Mouse (Mus musculus): Measurements from ENCODE around the gene 1700037C18Rik. TPM values are rescaled to one million over a fixed set of nuclear protein-coding genes. Genes with fewer than 3 reads are reported as not detected.
A peak's percentile ranks its signal among the peaks of the same experiment; 100 is the strongest.

1700037C18Rik gene
- polyA plus RNA-seq, 1 experiment from 2014 or later: 4.8 TPM

DNA sequence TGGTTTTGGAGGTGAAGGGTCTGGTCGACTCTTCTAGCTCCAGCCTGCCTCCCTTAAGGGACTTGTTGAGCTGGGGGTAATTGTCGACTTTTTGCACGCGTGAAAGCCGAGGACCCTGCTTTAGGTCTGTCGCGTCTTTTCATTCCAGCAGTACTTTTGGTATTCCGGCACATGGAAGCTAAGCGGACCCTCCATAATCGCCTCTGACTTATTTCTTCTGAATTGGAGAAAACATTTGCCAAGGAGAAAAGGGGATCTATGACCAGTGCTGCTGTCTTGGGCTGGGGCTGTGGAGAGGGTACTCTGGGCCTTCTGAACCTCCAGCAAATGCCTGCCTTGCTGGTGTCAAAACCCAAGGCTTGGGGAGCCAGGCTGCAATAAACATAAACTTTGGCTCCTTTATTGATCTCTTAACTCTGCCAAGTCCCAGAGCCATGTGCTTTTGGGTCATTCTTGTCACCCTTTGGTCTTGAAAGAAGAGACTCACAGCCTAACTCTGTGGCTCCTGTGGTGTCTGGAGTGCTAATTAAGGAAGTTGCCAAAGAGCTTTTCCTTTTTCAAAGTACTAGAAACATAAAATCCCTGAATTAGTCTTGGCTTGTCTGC, 23.3 kb downstream of the 1700037C18Rik start:
- Histone ChIP-seq H3K4me1 (replicated peaks; ENCODE audit: control insufficient read depth, insufficient read depth, low read length) (peaks cover 10% of the 10 kb centered on the region), H3K36me3 (ENCODE audit: control insufficient read depth, insufficient read depth, low read length) (no peaks in the 10 kb centered on the region), H3K27me3 (replicated peaks; ENCODE audit: control insufficient read depth, insufficient read depth, low read length) (no peaks in the 10 kb centered on the region), H3K4me2 (ENCODE audit: low read length) (peak overlapping the region; percentile 64), H3K27ac (ENCODE audit: low read depth) (peak overlapping the region; percentile 74), H3K4me3 (ENCODE audit: low read depth, low read length) (peak overlapping the region; percentile 95), H3K9ac (ENCODE audit: low read length) (peak overlapping the region; percentile 81), H3K9me3 (ENCODE audit: control insufficient read depth, low read length) (no peaks in the 10 kb centered on the region)
- ATAC-seq (replicated peaks; ENCODE audit: low FRiP score, low TSS enrichment, low read depth): no peak
- peak; percentile 56 for DNase-seq (ENCODE audit: low spot score)
- 3% methylated on average over 10 of the region's 10 CpGs for WGBS

DNA sequence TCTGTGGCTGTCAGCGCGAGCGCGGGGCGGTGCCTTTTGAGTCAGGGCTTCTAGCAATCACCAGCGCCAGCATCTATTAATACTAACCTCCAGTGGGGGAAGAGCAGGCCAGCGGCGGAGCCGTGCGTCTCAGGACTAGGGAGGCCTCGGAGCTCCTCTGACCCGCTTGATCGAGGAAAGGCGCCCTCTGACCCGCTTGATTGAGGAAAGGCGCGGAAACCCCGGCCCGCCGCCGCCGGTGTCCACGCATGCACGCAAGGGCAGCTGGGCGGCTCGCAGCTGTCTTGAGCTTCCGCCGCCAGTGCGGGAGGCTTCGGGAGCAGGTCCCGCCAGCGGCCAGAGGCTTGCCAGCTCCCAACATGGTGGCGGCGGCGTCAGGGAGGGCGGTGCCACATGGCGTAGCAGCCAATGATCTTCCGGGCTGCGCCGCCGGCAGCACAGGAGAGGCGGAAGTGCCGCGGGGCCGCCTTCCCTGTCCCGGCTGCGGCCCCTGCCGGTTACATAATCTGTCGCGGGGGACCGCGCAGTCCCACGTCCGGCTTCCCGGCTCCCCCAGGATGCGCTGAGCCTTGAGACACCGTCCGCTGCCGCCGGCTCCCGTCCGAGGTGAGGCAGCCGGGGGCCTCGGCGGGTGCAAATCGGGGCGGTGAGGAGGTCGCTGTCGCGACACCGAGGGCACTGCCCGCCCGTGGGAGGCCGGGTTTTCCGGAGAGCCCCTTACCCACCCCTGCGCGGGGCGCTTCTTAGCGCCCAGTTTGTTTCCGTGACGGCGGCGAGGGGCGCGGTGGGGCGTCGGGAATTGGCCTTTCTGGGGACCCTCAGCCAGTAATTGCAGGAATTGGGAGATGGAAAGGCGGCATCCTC, 24.1 kb downstream of the 1700037C18Rik start, which contains the start of the genes Zfp597 and Gm20695:
Gene Zfp597 (minus strand): TSS at position 361 of the 864 bp plus-strand sequence.
Gene Gm20695 (plus strand): TSS at position 448 of the 864 bp plus-strand sequence.
- Histone ChIP-seq H3K36me3 (ENCODE audit: control insufficient read depth, insufficient read depth, low read length) (peaks cover 3% of the 10 kb centered on the region; the same call in 1 of the 2 replicates), H3K4me1 (replicated peaks; ENCODE audit: control insufficient read depth, insufficient read depth, low read length) (peaks cover 10% of the 10 kb centered on the region), H3K27ac (ENCODE audit: low read depth) (peak within 1 kb of the TSS; percentile 78), H3K9ac (ENCODE audit: low read length) (peak within 1 kb of the TSS; percentile 81), H3K9me3 (ENCODE audit: control insufficient read depth, low read length) (no peaks in the 10 kb centered on the region), H3K4me3 (ENCODE audit: low read depth, low read length) (peak within 1 kb of the TSS; percentile 95), H3K4me2 (ENCODE audit: low read length) (peak within 1 kb of the TSS; percentile 64), H3K27me3 (replicated peaks; ENCODE audit: control insufficient read depth, insufficient read depth, low read length) (no peaks in the 10 kb centered on the region)
- ATAC-seq (replicated peaks; ENCODE audit: low FRiP score, low TSS enrichment, low read depth) (peak; percentile 99), DNase-seq (ENCODE audit: low spot score) (peak; percentile 94)
- WGBS: under 1% methylated on average over 86 of the region's 88 CpGs

DNA sequence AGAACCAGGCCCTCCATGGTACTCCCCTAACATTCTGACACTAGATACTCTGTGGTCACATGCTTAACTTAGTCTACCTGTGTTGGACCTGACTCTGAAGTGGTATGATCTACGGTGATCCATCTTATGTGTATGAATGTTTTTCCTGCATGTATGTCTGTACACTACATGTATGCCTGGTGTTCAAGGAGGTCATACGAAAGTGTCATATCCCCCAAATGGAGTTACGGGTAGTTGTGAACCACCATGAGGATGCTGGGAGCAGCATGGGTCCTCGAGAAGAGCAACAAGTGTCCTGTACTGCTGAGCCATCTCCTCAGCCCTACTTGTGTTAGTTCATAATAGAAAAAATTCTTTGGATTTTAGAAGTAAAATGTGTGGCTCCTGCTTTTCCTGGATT, 32.1 kb downstream of the 1700037C18Rik start:
- ATAC-seq (replicated peaks; ENCODE audit: low FRiP score, low TSS enrichment, low read depth): no peak
- H3K4me2 ChIP-seq (ENCODE audit: low read length): no peak overlapping the region
- DNase-seq (ENCODE audit: low spot score): no peak
- H3K27ac ChIP-seq (ENCODE audit: low read depth): no peak overlapping the region
- no peaks in the 10 kb centered on the region for H3K9me3 ChIP-seq (ENCODE audit: control insufficient read depth, low read length)
- peaks cover 17% of the 10 kb centered on the region for H3K36me3 ChIP-seq (ENCODE audit: control insufficient read depth, insufficient read depth, low read length)
- no peaks in the 10 kb centered on the region for H3K27me3 ChIP-seq (replicated peaks; ENCODE audit: control insufficient read depth, insufficient read depth, low read length)
- H3K4me1 ChIP-seq (replicated peaks; ENCODE audit: control insufficient read depth, insufficient read depth, low read length): 0 out of 2 replicates have a peak, but pooled peaks cover 7% of the 10 kb centered on the region
- H3K4me3 ChIP-seq (ENCODE audit: low read depth, low read length): no peak overlapping the region
- no peak overlapping the region for H3K9ac ChIP-seq (ENCODE audit: low read length)
- 91% methylated on average over 4 of the region's 4 CpGs for WGBS

DNA sequence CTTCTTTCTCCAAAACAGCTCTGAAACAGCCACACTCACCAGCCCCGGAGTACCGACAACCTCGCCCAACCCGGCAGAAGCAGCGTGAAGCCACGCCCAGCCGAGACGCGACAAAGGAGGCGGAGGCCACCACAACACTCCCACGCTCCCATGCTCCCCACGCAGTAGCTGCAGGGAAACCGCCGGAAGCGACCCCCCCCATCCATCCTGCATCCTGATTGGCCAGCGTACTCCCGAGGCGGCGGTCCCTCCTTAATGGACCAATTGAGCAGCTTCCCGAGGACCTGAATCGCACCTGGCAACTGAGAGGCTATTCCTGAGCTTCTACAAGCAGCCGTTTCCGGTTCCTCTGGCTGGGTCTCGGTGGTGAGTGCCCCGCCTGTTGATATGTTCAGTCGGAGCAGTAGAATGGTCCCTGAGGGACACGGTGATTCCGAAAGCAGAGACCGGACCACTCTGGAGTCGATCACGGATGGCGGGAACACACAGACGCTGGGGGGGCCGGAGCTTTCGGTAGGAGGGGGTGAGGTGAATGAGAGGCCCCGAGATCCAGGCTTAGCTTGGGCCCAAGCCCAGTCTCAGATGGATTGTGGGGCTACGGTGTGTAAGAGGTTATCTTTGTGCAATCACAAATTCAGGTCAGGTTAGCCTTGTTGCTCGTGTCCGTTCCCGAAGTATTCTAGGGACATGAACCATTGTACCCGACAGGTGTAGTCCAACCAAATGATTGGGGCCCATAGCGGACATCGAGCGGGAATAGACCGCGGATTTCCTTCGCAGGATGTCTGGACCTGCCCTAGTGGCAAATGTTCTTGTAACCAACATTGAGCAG, 36.1 kb downstream of the 1700037C18Rik start, which contains the start of gene Naa60:
Gene Naa60 (plus strand): TSS at position 160 of the 832 bp plus-strand sequence.
- no peaks in the 10 kb centered on the region for H3K27me3 ChIP-seq (replicated peaks; ENCODE audit: control insufficient read depth, insufficient read depth, low read length)
- no peaks in the 10 kb centered on the region for H3K9me3 ChIP-seq (ENCODE audit: control insufficient read depth, low read length)
- WGBS: 4% methylated on average over 47 of the region's 47 CpGs
- peak within 1 kb of the TSS; percentile 61 for H3K4me3 ChIP-seq (ENCODE audit: low read depth, low read length)
- H3K27ac ChIP-seq (ENCODE audit: low read depth): peak within 1 kb of the TSS; percentile 55; the same call in 1 of the 2 replicates
- ATAC-seq (replicated peaks; ENCODE audit: low FRiP score, low TSS enrichment, low read depth) (peak; percentile 98), DNase-seq (ENCODE audit: low spot score) (peak; percentile 95)
- peaks cover 15% of the 10 kb centered on the region for H3K36me3 ChIP-seq (ENCODE audit: control insufficient read depth, insufficient read depth, low read length)
- H3K4me2 ChIP-seq (ENCODE audit: low read length): peak within 1 kb of the TSS; percentile 87
- H3K4me1 ChIP-seq (replicated peaks; ENCODE audit: control insufficient read depth, insufficient read depth, low read length): 0 out of 2 replicates have a peak, but pooled peaks cover 11% of the 10 kb centered on the region
- H3K9ac ChIP-seq (ENCODE audit: low read length): peak within 1 kb of the TSS; percentile 60

DNA sequence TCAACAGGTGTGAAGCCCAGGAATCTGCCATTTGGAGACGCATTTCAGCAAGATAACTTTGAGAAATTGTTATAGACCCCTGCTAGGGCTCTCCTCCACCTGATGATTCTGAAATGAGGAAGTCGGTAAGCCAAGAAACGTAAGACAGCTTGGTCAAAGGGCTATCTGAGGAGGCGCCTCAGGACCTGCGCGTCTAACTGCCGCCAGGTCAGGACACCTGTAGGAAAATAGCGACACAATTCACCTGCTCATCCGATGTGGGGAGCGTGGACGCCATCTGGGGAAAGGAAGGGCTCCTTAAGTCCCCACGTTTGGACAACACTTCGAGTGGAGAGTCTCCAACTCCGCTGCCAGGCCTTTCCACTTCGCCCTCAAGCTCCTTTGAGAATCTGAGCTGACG, 36.7 kb downstream of the 1700037C18Rik start:
- ATAC-seq (replicated peaks; ENCODE audit: low FRiP score, low TSS enrichment, low read depth): peak; percentile 16
- Histone ChIP-seq H3K9me3 (ENCODE audit: control insufficient read depth, low read length) (no peaks in the 10 kb centered on the region), H3K36me3 (ENCODE audit: control insufficient read depth, insufficient read depth, low read length) (peaks cover 9% of the 10 kb centered on the region; the same call in 1 of the 2 replicates), H3K27ac (ENCODE audit: low read depth) (no peak overlapping the region), H3K4me3 (ENCODE audit: low read depth, low read length) (peak overlapping the region; percentile 61), H3K4me1 (replicated peaks; ENCODE audit: control insufficient read depth, insufficient read depth, low read length) (0 out of 2 replicates have a peak, but pooled peaks cover 11% of the 10 kb centered on the region), H3K4me2 (ENCODE audit: low read length) (peak overlapping the region; percentile 87), H3K9ac (ENCODE audit: low read length) (peak overlapping the region; percentile 60), H3K27me3 (replicated peaks; ENCODE audit: control insufficient read depth, insufficient read depth, low read length) (no peaks in the 10 kb centered on the region)
- WGBS: 1% methylated on average over 16 of the region's 16 CpGs
- no peak for DNase-seq (ENCODE audit: low spot score)

DNA sequence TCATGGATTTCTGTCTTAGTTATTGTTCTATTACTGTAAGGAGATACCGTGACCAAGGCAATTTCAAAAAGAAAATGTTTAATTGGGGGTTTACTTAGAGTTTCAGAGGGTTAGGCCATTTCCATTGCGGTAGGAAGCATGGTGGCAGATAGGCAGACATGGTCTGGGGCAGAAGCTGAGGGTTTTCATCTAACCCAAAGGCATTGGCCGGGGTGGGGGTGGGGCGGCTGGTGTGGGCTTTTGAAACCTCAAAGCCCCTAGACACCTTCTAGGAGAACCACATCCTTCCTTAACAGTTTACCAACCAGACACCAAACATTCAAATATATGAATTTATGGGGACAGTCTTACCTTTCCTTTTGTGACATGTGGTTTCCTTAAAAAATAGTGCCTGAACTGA, 49.2 kb downstream of the 1700037C18Rik start:
- WGBS: 94% methylated on average over 4 of the region's 4 CpGs
- no peak for ATAC-seq (replicated peaks; ENCODE audit: low FRiP score, low TSS enrichment, low read depth)

DNA sequence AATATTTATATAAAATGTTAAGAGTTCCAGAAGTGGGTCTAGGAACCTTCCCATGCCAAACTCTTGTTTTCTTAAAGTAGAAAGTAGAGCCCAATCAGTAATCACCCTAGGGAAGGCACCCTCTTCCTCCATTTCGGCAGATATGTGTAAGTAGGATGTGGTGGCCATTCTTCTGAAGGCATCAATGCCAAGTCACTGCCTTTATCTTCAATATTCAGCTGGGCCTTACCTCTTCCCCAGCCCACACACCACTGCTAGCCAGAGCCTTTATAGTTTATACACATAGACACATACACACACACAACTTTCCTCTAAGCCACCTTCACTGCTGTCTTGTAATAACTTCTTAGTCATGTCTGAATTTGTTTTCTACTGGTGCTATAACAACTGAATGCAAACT, 52.7 kb downstream of the 1700037C18Rik start:
- no peaks in the 10 kb centered on the region for H3K9me3 ChIP-seq (ENCODE audit: control insufficient read depth, low read length)
- no peaks in the 10 kb centered on the region for H3K27me3 ChIP-seq (replicated peaks; ENCODE audit: control insufficient read depth, insufficient read depth, low read length)
- ATAC-seq (replicated peaks; ENCODE audit: low FRiP score, low TSS enrichment, low read depth) (no peak), DNase-seq (ENCODE audit: low spot score) (no peak)
- no peak overlapping the region for H3K4me2 ChIP-seq (ENCODE audit: low read length)
- H3K4me1 ChIP-seq (replicated peaks; ENCODE audit: control insufficient read depth, insufficient read depth, low read length): no peaks in the 10 kb centered on the region
- H3K4me3 ChIP-seq (ENCODE audit: low read depth, low read length): no peak overlapping the region
- H3K9ac ChIP-seq (ENCODE audit: low read length): no peak overlapping the region
- 68% methylated on average over 1 of the region's 1 CpGs for WGBS
- peaks cover 3% of the 10 kb centered on the region; the same call in 1 of the 2 replicates for H3K36me3 ChIP-seq (ENCODE audit: control insufficient read depth, insufficient read depth, low read length)
- H3K27ac ChIP-seq (ENCODE audit: low read depth): no peak overlapping the region

More for the DNA sequence above, 49.2 kb downstream of the 1700037C18Rik start:
- Histone ChIP-seq H3K27ac (ENCODE audit: low read depth) (no peak overlapping the region), H3K4me2 (ENCODE audit: low read length) (no peak overlapping the region), H3K4me1 (replicated peaks; ENCODE audit: control insufficient read depth, insufficient read depth, low read length) (no peaks in the 10 kb centered on the region), H3K36me3 (ENCODE audit: control insufficient read depth, insufficient read depth, low read length) (peaks cover 17% of the 10 kb centered on the region; the same call in 1 of the 2 replicates), H3K4me3 (ENCODE audit: low read depth, low read length) (no peak overlapping the region), H3K9ac (ENCODE audit: low read length) (no peak overlapping the region), H3K27me3 (replicated peaks; ENCODE audit: control insufficient read depth, insufficient read depth, low read length) (no peaks in the 10 kb centered on the region), H3K9me3 (ENCODE audit: control insufficient read depth, low read length) (no peaks in the 10 kb centered on the region)
- DNase-seq (ENCODE audit: low spot score): no peak

Measured in intestine, embryonic 14.5 days (tissue).